Mouse (Mus musculus) adrenal gland, adult 2 months (tissue): ENCODE measurements at regions not wholly inside any gene's neighbourhood (a gene's known extent, or its start where the extent isn't known, plus 50 kb on each side); places are given as distances from the start of the nearest gene placed in this dataset.
A peak's percentile ranks its signal among the peaks of the same experiment; 100 is the strongest.
"Not testable (repeated sequence)": the region's sequence is repeated elsewhere in the genome, so short reads cannot be mapped to it uniquely, and the experiment has no call there.

ENCODE experiments used
- DNase-seq: peaks from one replicate; pipeline ENCODE4 v3.0.0; 2021

DNA sequence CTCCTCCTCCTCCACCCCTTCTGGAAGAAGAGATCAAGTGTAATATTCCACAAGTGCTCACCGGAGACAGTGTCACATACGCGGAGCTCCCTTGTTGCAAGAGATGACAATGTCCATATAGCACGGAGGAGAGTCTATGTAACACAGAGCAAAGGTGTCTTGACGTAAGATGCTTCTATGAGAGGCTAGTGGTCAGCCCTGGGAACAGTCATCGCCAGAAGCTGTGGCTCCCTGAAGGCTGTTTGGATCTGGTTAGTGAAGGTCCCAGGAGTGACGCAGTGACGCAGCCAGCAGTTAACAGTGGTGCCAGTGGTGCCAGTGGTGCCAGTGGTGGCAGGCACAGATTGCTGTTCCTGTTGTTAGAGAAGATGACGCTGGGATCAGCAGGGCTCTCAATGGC lies 66.9 kb downstream of the Twistnb start:
- no peak for DNase-seq

GRCm38 (mm10) chr12:33497319-33497892 lies 68.0 kb downstream of the Twistnb start:
- DNase-seq: no peak

GRCm38 (mm10) chr12:33541566-33541965 lies 112.1 kb downstream of the Twistnb start:
- no peak for DNase-seq

GRCm38 (mm10) chr12:33551660-33552059 lies 122.2 kb downstream of the Twistnb start:
- DNase-seq: not testable (repeated sequence)

- no peak for DNase-seq
Measured at GRCm38 (mm10) chr12:33552231-33552630, 122.8 kb downstream of the Twistnb start.

- DNase-seq: no peak
Measured at GRCm38 (mm10) chr12:33552651-33553050, 123.2 kb downstream of the Twistnb start.

DNA sequence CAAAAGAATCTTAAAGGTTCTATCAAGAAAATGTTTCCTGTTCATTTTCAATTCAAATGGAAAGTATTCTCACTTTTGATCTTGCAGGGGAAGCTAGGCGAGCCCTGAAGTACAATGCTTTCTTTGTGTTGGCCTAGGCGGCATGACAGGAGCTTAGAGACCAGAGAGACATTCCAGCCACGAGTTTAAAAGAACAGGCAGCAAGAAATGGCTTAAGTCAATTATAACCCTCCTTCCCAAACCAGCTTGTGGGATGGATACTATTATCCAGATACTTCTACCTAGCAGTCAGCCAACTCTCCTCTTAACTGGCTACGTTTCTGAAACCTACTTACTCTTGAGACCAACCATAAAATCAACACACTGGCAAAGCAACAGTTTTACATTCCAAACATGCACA lies 124.3 kb downstream of the Twistnb start:
- DNase-seq: no peak

GRCm38 (mm10) chr12:33561141-33561540 lies 131.7 kb downstream of the Twistnb start:
- DNase-seq: no peak

DNA sequence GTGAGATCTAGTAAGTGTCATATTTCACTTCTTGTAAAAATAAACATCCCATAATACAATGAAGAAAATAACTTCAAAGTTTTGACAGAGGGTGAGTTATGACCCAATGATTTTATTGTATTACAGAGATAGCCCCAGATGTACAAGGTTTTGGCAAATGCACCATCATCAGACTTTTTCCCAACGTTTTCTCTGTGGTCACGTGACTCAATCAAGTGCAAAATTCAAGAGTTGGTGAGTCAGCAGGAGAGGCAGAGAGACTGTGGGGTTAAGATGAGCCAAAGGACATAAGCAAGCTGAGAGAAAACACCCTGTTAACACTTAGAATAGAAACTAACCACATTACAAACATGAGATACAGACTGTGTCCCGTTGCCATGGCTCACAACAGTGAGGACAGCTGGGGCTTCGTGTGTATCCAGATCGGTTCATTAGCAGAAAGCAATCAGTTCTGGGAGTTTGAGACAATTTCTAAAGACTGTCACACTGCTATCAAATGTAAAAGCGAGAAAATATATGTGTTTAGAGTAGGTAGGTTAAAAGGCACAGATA lies 148.5 kb downstream of the Twistnb start:
- DNase-seq: no peak

- DNase-seq: no peak
Measured at GRCm38 (mm10) chr12:33580809-33581208, 151.4 kb downstream of the Twistnb start.

GRCm38 (mm10) chr12:33591031-33591430 lies 161.6 kb downstream of the Twistnb start:
- DNase-seq: no peak

DNA sequence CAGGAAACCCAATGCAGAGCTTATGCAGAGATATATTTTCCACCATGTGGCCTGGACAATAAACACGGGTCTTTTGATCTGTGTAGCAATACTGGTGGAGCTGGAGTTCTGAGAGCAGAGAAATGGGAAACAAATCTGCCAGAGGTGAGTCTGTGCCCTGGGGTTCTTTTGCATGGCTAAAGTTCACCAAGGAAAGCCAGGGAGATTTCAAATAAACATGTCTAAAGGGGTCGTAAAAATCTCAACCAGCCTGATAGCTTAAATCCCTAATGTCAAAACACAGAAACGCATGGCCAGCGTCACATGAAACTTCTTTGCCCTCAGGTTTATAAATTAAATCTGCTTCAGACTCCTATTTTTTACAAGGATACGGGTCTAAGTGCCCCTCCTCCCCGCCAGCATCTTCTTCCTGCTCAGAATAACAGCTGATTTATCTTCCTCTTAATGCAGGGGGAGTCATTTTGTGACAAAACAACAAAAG lies 163.0 kb downstream of the Twistnb start:
- no peak for DNase-seq

- DNase-seq: peak; percentile 11
Measured at GRCm38 (mm10) chr12:33592938-33593337, 163.5 kb downstream of the Twistnb start.

DNA sequence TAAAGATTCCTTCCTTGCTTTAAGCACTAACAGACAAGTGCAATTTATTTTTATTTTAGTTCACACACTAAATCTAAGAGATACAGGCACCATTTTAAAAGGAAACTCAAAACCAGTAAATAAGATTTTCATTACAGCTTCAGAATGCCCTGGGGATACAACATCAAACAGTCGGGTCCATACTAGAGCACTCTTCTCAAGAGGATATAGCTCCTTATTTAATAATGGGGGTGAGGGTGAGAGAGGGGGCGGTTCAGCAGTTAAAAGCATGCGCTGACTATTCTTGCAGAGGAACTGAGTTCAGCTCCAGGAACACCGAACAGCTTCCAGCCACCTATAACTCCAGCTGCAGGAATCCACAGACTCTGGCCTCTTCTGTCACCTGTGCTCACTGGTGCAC lies 164.2 kb downstream of the Twistnb start:
- no peak for DNase-seq

GRCm38 (mm10) chr12:33605393-33605792 lies 176.0 kb downstream of the Twistnb start:
- no peak for DNase-seq

- DNase-seq: no peak
Measured at GRCm38 (mm10) chr12:33607811-33608602, 178.6 kb downstream of the Twistnb start.

DNA sequence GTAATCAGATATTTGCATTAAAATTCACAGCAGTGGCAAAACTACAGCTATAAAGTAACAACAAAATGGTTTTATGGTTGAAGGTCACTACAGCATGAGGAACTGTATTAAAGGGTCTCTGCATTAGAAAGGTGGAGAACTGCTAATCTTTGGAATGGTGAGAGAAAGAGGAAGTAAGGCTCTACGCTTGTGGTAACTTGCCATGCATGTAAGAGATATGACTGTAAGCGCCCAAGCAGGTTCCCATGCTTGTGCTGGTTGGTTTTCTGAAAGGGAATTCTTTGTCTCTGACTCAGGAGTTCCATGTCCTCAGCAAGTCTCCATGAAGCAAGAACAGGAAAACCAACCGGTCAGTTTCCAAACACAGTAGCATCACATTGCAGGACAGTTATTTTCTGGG lies 182.9 kb downstream of the Twistnb start:
- no peak for DNase-seq

DNA sequence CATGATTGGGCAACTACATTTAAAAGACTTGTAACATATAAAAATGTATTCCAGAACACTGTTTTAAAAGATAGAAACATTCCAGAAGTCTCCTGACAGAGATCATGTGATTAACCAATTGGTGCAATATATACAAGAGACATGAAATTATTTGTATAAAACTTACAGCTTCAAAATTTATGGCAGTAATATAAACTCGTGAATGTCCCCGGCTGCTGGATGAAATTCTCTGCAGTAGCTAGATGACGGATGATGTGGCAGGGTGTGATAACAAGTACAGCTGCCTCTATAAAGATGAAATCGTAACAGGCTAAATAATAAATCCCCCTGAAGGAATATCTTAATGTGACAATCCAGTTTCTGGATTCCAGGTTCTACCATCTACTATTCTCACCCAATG lies 191.0 kb downstream of the Twistnb start:
- DNase-seq: no peak

- DNase-seq: no peak
Measured at GRCm38 (mm10) chr12:33626092-33626882, 196.9 kb downstream of the Twistnb start.

DNA sequence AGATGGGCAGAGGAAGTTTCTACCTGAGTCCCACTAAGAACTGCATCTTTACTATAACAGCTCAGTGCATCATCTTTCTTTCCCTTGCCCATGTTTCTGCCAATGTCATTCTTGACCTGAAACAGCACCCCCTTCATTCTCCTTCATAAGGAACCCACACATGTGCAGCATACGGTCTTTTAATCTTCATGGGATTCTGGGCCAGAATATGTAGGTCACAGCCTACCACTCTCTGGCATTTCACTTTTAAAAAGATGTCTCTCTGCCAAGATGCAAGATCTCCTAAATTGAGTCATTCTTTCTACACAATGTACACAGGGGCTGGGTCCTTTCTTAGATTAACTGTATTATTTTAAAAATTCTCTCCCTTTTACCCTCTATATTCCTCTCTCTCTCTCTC lies 223.2 kb downstream of the Twistnb start:
- DNase-seq: no peak

DNA sequence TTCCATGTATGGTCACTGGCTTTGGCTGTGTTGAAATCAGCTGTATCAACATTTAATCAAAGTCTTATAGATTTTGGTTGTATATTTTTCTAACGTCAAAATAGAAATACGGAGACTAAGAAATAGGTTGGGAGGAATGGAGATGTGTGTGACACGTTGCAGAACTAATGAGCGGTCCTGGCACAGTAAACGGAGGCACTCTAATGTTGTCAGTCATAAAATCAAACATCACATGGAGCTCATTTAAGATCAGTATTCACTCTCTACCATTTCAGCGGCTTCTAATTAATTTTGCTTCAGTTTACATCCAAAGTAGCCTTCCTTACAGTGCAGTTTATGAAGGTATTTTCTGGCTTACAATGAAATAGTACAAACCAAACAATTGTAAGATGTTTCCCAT lies 246.1 kb downstream of the Twistnb start:
- DNase-seq: no peak

DNA sequence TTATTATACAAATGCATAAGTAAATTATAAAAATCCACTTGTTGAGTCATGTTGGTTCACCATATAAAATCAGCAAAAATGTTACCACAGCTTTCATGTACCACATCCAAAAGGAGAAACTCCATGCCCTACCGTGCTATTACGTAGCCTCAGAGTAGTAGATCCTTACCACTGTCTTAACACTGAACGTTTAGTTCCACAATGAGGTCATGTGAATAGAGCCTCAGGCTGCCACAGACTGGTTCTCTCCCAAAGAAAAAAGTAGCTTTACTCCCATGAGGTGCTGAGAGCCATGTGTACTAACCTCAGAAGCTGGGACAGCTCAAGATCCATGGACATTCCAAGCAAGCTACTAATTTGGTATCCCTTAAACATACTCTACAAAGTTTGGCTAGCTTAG lies 235.4 kb upstream of the Ferd3l start:
- DNase-seq: no peak

DNA sequence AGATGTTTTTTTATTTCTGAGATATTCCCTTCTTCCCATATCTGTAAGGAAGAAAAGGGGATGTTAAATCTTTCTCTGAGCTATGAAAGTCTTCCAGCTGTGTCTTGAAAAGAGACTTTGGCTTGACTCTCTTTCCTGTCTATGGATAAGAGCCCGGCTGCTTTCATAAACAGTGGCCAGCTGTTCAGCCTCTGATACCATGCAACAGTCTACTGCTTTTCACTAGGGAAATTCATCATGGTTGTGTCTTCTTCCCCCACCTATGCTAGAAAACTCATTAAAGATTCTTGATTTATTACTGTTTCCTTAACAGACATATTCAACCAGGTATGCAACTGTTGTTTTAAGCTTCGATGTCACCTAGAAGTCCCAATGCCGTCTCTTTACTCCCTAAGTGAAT lies 213.8 kb upstream of the Ferd3l start:
- no peak for DNase-seq
